Mouse (Mus musculus) forebrain, embryonic 10.5 days (tissue): ENCODE data around the gene Adrb1. TPM values are rescaled to one million over a fixed set of nuclear protein-coding genes. Genes with fewer than 3 reads are reported as not detected.

Experiments used
- polyA plus RNA-seq: library from polyadenylated mRNA; unstranded; fragments of >200 nt; fragmentation: Nextera tagmentation; extraction: Ambion mirVana; gene quantifications from 2 replicates; pipeline ENCODE4 v1.2.1, GENCODE M21; 2016

Adrb1 gene
- polyA plus RNA-seq, 1 experiment from 2014 or later = 0.07 TPM

Other genes with a start within 250 kb of the Adrb1 start
- 19.5 and 20.3 TPM in 2 replicates for gene Dclre1a, start 174.0 kb upstream of the Adrb1 start, polyA plus RNA-seq
- 13.7 and 15.8 TPM in 2 replicates for gene Nhlrc2, start 173.9 kb upstream of the Adrb1 start, polyA plus RNA-seq
- gene Ccdc186, start 100.0 kb downstream of the Adrb1 start, polyA plus RNA-seq = 14.2 and 14.4 TPM in 2 replicates
- gene Tdrd1, start 104.0 kb downstream of the Adrb1 start, polyA plus RNA-seq = 0.48 and 0.49 TPM in 2 replicates
- 1.7 and 2.6 TPM in 2 replicates for gene Vwa2, start 152.1 kb downstream of the Adrb1 start, polyA plus RNA-seq